Mouse (Mus musculus) E14TG2a.4 (cell line): Measurements from ENCODE around the gene Gm37240.

ENCODE experiments used
- CTCF ChIP-seq: conservative IDR thresholded peaks from 2 replicates; pipeline ENCODE4 v1.5.1; 2014; ENCODE audit warnings: low read length
- POU5F1 ChIP-seq: IDR thresholded peaks from 2 replicates; pipeline ENCODE4 v1.6.1; 2014; ENCODE audit warnings: low read length, borderline replicate concordance

DNA sequence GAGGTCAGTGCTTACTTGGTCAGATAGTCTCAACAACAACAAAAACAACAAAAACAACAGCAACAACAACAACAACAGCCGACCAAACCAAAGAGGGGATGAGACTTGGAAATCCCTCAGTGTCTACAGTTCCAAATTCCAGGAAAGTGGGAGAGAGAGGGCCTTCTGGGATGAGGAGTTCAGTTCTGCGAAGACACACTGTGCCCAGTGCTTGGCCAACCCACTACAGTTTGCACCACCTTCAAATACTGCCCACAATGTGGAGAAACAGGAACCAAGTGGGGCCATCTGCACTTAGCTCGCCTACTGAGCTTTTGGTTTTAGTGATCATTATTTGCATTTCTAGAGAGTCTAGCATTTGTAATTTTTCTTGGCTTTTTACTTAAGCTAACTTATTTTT, 1218.4 kb downstream of the Gm37240 start:
- no peak for TF ChIP-seq CTCF
- TF ChIP-seq POU5F1 = no peak
